Mouse (Mus musculus) liver, postnatal 0 days (tissue): ENCODE measurements around the gene Rnf103. TPM values are rescaled to one million over a fixed set of nuclear protein-coding genes. Genes with fewer than 3 reads are reported as not detected.

ENCODE experiments used
- ATAC-seq: fragments of 200-750 bp; cut with Nextera tagmentation; 2 replicates; pipeline ENCODE4 v1.8.0; 2017; ENCODE audit warnings: mild to moderate bottlenecking, moderate library complexity
- DNase-seq: peaks from one replicate; pipeline ENCODE4 v3.0.0-alpha.2; 2016
- H3K27ac ChIP-seq: fragments of 300-500 bp; sonication (generic); 2 replicates; pipeline ENCODE4 v1.5.1; 2014; ENCODE audit warnings: antibody characterized with exemption, moderate library complexity, mild to moderate bottlenecking, low read depth
- H3K27me3 ChIP-seq: fragments of 300-500 bp; sonication (generic); 2 replicates; pipeline ENCODE4 v1.6.1; 2014; ENCODE audit warnings: low read length, control low read depth, mixed read lengths; ENCODE audit not compliant: insufficient read depth
- H3K36me3 ChIP-seq: fragments of 300-500 bp; sonication (generic); replicated peaks from 2 replicates; pipeline ENCODE4 v1.6.1; 2014; ENCODE audit warnings: mild to moderate bottlenecking, control low read depth, low read length, moderate library complexity, mixed read lengths; ENCODE audit not compliant: insufficient read depth
- H3K4me1 ChIP-seq: fragments of 300-500 bp; sonication (generic); 2 replicates; pipeline ENCODE4 v1.6.1; 2014; ENCODE audit warnings: antibody characterized with exemption, mild to moderate bottlenecking, control low read depth; ENCODE audit not compliant: insufficient read depth
- H3K4me2 ChIP-seq: fragments of 300-500 bp; sonication (generic); 2 replicates; pipeline ENCODE4 v1.6.1; 2014; ENCODE audit warnings: low read depth, mild to moderate bottlenecking, low read length, moderate library complexity, mixed read lengths
- H3K4me3 ChIP-seq: fragments of 300-500 bp; sonication (generic); 2 replicates; pipeline ENCODE4 v1.5.1; 2014; ENCODE audit warnings: low read depth, low read length
- H3K9ac ChIP-seq: fragments of 300-500 bp; sonication (generic); replicated peaks from 2 replicates; pipeline ENCODE4 v1.6.1; 2014; ENCODE audit warnings: mild to moderate bottlenecking, moderate library complexity
- H3K9me3 ChIP-seq: fragments of 300-500 bp; sonication (generic); 2 replicates; pipeline ENCODE4 v1.6.1; 2016; ENCODE audit warnings: mild to moderate bottlenecking, control low read depth, low read length, mixed read lengths
- CTCF ChIP-seq: sonication (generic); IDR thresholded peaks from 2 replicates; pipeline ENCODE4 v1.5.1; 2016; ENCODE audit warnings: antibody characterized with exemption, low read depth
- EP300 ChIP-seq: IDR thresholded peaks from 2 replicates; pipeline ENCODE4 v1.6.1; 2016; ENCODE audit warnings: antibody characterized with exemption, low read depth, mild to moderate bottlenecking
- WGBS: fragments of 180-500 bp; shearing (Covaris S2); extraction: QIAGEN DNeasy Blood & Tissue Kit; methylation state at CpG from one replicate; pipeline ENCODE4 v1.1.7; 2014; ENCODE audit not compliant: insufficient replicate concordance; 5-methylcytosine and 5-hydroxymethylcytosine counted together
- polyA plus RNA-seq: library from polyadenylated mRNA; unstranded; fragments of >200 nt; fragmentation: Nextera tagmentation; extraction: Ambion mirVana; gene quantifications from 2 replicates; pipeline ENCODE4 v1.2.1, GENCODE M21; 2015

The Rnf103 gene
- polyA plus RNA-seq, 1 experiment from 2014 or later, result 24.0 TPM

DNA sequence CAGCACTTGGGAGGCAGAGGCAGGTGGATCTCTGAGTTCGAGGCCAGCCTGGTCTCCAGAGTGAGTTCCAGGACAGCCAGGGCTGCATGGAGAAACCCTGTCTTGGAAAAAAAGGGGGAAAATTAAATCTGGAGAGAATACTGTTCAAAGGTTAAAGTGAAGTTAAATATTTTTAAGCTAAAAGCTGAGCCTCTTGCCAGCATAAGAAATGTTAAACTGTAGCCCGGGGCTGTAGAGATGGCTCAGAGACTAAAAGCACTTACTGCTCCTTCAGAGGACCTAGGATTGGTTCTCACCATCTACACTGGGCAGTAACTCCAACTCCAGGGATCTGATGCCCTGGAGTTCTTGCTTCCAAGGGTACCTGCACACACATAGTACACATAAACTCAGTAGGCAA lies 63.1 kb downstream of the Rnf103 start:
- Histone ChIP-seq H3K9ac (no peak overlapping the region), H3K9me3 (no peaks in the 10 kb centered on the region), H3K27ac (no peak overlapping the region), H3K36me3 (0 out of 2 replicates have a peak, but pooled peaks cover 3% of the 10 kb centered on the region), H3K27me3 (no peaks in the 10 kb centered on the region), H3K4me3 (no peak overlapping the region), H3K4me1 (no peaks in the 10 kb centered on the region), H3K4me2 (no peak overlapping the region)
- 91% methylated on average over 2 of the region's 2 CpGs for WGBS
- TF ChIP-seq EP300 (no peak), CTCF (no peak)
- DNase-seq (no peak), ATAC-seq (no peak)

Other genes starting within 250 kb of the Rnf103 start
- gene Krcc1, start 222.2 kb upstream of the Rnf103 start, polyA plus RNA-seq, result 47.0 and 49.2 TPM in 2 replicates
- gene Smyd1, start 171.7 kb upstream of the Rnf103 start, polyA plus RNA-seq, result 0.22 and 0.59 TPM in 2 replicates
- gene Cd8b1, start 171.1 kb upstream of the Rnf103 start, polyA plus RNA-seq, result 0.09 TPM in 1 of 2 replicates, not detected in the other
- gene Cd8a, start 120.5 kb upstream of the Rnf103 start, polyA plus RNA-seq, result 0.04 TPM in 1 of 2 replicates, not detected in the other
- 6.3 and 6.6 TPM in 2 replicates for gene Rmnd5a, start 53.3 kb upstream of the Rnf103 start, polyA plus RNA-seq
- 32.8 and 34.9 TPM in 2 replicates for gene Chmp3, start 49.9 kb downstream of the Rnf103 start, polyA plus RNA-seq
- gene Kdm3a, start 139.1 kb downstream of the Rnf103 start, polyA plus RNA-seq, result 6.6 and 8.8 TPM in 2 replicates
- gene Reep1, start 213.7 kb downstream of the Rnf103 start, polyA plus RNA-seq, result 1.9 and 2.3 TPM in 2 replicates